ENCODE assay signal across 7 mouse cellular contexts in the genomic region with DNA sequence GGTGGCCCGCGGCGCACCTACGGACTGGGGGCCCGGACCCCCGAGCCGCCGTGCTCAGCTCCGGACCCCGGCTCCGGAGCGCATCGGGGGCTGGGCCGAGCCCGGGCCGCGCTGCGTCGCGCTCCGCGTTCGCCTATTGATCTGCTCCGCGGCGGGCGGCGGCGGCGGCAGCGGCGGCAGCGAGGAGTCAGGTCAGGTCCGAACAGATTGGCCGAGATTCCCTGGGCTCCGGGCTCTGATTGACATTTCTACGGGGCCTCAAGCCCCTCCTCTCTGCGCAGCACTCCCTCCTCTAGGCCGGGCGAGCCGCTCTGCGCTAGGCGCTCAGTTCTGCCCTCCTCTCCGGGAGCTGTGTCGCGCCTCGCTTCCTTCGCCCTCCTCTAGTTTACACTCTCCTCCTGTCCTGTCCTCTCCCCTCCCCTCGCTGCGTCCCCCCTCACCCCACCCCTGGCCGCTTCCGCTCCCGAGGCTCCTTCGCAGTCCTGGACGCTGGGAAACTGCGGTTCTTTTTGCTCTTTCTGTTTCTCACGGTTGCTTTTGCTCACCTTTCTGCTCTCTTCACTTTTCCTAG. TPM values are rescaled to one million over a fixed set of nuclear protein-coding genes. Genes with fewer than 3 reads are reported as not detected.
DNase-seq lines count a peak whose midpoint lies in the region; ATAC-seq lines count a peak whose summit lies in the region.

No protein-coding gene starts in this region.

- peaks cover 95% of the 10 kb centered on the region for H3K27me3 ChIP-seq in intestine, embryonic 15.5 days (replicated peaks)
- peaks cover 100% of the 10 kb centered on the region for H3K27me3 ChIP-seq in liver, embryonic 16.5 days (ENCODE audit: control insufficient read depth, insufficient read depth, low read depth, low read length)
- peaks cover 41% of the 10 kb centered on the region for H3K27me3 ChIP-seq in neural tube, embryonic 14.5 days (ENCODE audit: control insufficient read depth, insufficient read depth, low read length)

- peak overlapping the region; percentile 41 for H3K9ac ChIP-seq in intestine, embryonic 15.5 days
- no peak overlapping the region for H3K9ac ChIP-seq in liver, embryonic 16.5 days (ENCODE audit: low read depth, low read length)
- peak overlapping the region; percentile 65 for H3K9ac ChIP-seq in neural tube, embryonic 14.5 days (replicated peaks; ENCODE audit: low read depth, low read length)

- H3K4me1 ChIP-seq in intestine, embryonic 15.5 days (replicated peaks) = peaks cover 53% of the 10 kb centered on the region
- no peaks in the 10 kb centered on the region; the same call in 1 of the 2 replicates for H3K4me1 ChIP-seq in liver, embryonic 16.5 days (ENCODE audit: control insufficient read depth, low read depth, low read length)
- peaks cover 37% of the 10 kb centered on the region for H3K4me1 ChIP-seq in neural tube, embryonic 14.5 days (ENCODE audit: control insufficient read depth, insufficient read depth, low read length)

- peak; percentile 73 for ATAC-seq in intestine, embryonic 15.5 days
- ATAC-seq in liver, embryonic 16.5 days (ENCODE audit: low read depth) = peak; percentile 48
- ATAC-seq in neural tube, embryonic 14.5 days (ENCODE audit: low read depth) = peak; percentile 83

- H3K4me2 ChIP-seq in intestine, embryonic 15.5 days (replicated peaks) = peak overlapping the region; percentile 97
- H3K4me2 ChIP-seq in liver, embryonic 16.5 days (ENCODE audit: low read depth, low read length) = peak overlapping the region; percentile 66
- H3K4me2 ChIP-seq in neural tube, embryonic 14.5 days (ENCODE audit: low read depth, low read length) = peak overlapping the region; percentile 84

- intact Hi-C loops in gastrocnemius, postnatal 14 days (cut with DNase I; ENCODE audit: low total_unique reads) = loop anchor here (5.0 kb wide), 1 partner anchor 551 kb away; no protein-coding TSS in a partner anchor

- no peaks in the 10 kb centered on the region for H3K9me3 ChIP-seq in intestine, embryonic 15.5 days
- H3K9me3 ChIP-seq in liver, embryonic 16.5 days (replicated peaks; ENCODE audit: control insufficient read depth, low read length) = no peaks in the 10 kb centered on the region
- H3K9me3 ChIP-seq in neural tube, embryonic 14.5 days (ENCODE audit: control insufficient read depth, low read length) = no peaks in the 10 kb centered on the region

- peak overlapping the region; percentile 48 for H3K4me3 ChIP-seq in intestine, embryonic 15.5 days (replicated peaks)
- H3K4me3 ChIP-seq in liver, embryonic 16.5 days (ENCODE audit: low read depth, low read length) = peak overlapping the region; percentile 49
- peak overlapping the region; percentile 48 for H3K4me3 ChIP-seq in neural tube, embryonic 14.5 days (ENCODE audit: low read depth, low read length)

- no peak overlapping the region for H3K27ac ChIP-seq in intestine, embryonic 15.5 days
- no peak overlapping the region for H3K27ac ChIP-seq in liver, embryonic 16.5 days (ENCODE audit: low read length)
- H3K27ac ChIP-seq in neural tube, embryonic 14.5 days (ENCODE audit: low read depth, low read length) = peak overlapping the region; percentile 78

- H3K36me3 ChIP-seq in intestine, embryonic 15.5 days = no peaks in the 10 kb centered on the region
- no peaks in the 10 kb centered on the region for H3K36me3 ChIP-seq in liver, embryonic 16.5 days (ENCODE audit: control insufficient read depth, insufficient read depth)
- no peaks in the 10 kb centered on the region for H3K36me3 ChIP-seq in neural tube, embryonic 14.5 days (ENCODE audit: control insufficient read depth, insufficient read depth, low read length)

- DNase-seq in adrenal gland, postnatal 10 days = peak; percentile 62
- peak; percentile 64 to 72 for DNase-seq in cerebellum, postnatal 10 days
- DNase-seq in gastrocnemius, postnatal 14 days = peak; percentile 35
- DNase-seq in layer of hippocampus, postnatal 14 days (ENCODE audit: low spot score in 2 of 2) = no peak

- WGBS in intestine, embryonic 15.5 days = under 1% methylated on average over 47 of the region's 57 CpGs
- WGBS in liver, embryonic 16.5 days (ENCODE audit: insufficient replicate concordance) = under 1% methylated on average over 54 of the region's 57 CpGs
- WGBS in neural tube, embryonic 14.5 days = 0% methylated on average over 52 of the region's 57 CpGs

RNA-seq across cellular contexts. Expression of gene Irx3, which starts 0.5 kb away (rescaled TPM):
- total RNA-seq in adrenal gland, postnatal 10 days (2021) = 1 to 10 TPM; 5.7 to 6.3 TPM
- total RNA-seq in gastrocnemius, postnatal 14 days (2021) = under 1 TPM; 0.29 to 0.35 TPM
- polyA plus RNA-seq in intestine, embryonic 15.5 days (2015; fragmentation: Nextera tagmentation; extraction: Ambion mirVana) = 0.58 and 0.63 TPM in 2 replicates
- polyA plus RNA-seq in liver, embryonic 16.5 days (2015; fragmentation: Nextera tagmentation; extraction: Ambion mirVana) = not detected in 2 replicates
- polyA plus RNA-seq in neural tube, embryonic 14.5 days (2014; fragmentation: Nextera tagmentation; extraction: Ambion mirVana) = 4.1 and 4.5 TPM in 2 replicates
- total RNA-seq in layer of hippocampus, postnatal 14 days (2021) = under 1 TPM; 0.23 to 0.29 TPM

Comparison
In these comparisons a context has a peak if more than half of its experiments do, and no peak if none do; other contexts are left out.
1. DNase-seq: peak in adrenal gland, postnatal 10 days (single experiment), cerebellum, postnatal 10 days (2 of 2) and gastrocnemius, postnatal 14 days (single experiment); none in layer of hippocampus, postnatal 14 days (0 of 2).
2. RNA of gene Irx3, which starts 0.5 kb away (total RNA-seq): 5.7 to 6.3 TPM in adrenal gland, postnatal 10 days; 0.29 to 0.35 TPM in gastrocnemius, postnatal 14 days and 0.23 to 0.29 TPM in layer of hippocampus, postnatal 14 days; every median in the first group is over 4 times any median in the second.
3. Peak in every context shown above with its lines, with median percentiles within 50 percentile points of each other: ATAC-seq, H3K4me2 ChIP-seq and H3K4me3 ChIP-seq.